Mouse (Mus musculus): Measurements from ENCODE around the gene Cd84.
"Not testable (repeated sequence)": the region's sequence is repeated elsewhere in the genome, so short reads cannot be mapped to it uniquely, and the experiment has no call there.

Cd84 gene

DNA sequence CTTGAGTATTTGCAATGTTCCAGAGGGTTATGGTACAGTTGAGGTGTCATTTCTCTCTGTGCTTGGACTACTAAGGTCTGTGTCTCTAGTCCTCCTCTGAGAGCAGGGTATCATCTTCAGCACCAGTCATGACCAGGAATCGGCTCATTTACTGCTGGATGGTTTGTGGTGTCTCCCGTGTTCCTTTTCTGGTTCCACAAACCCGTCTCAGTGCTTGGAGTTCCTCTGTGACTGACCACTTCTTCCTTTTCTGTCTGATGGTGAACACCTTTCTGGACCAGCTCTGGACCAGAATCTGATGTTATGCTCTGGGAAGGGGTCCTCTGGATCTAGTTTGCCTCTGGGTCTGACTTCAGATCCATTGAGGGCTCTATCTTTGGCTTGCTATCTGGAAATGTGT lies at the start of gene Cd84:
Gene Cd84, plus strand, starts transcription at position 210 of the 400 bp plus-strand sequence.
- DNase-seq = no peak

DNA sequence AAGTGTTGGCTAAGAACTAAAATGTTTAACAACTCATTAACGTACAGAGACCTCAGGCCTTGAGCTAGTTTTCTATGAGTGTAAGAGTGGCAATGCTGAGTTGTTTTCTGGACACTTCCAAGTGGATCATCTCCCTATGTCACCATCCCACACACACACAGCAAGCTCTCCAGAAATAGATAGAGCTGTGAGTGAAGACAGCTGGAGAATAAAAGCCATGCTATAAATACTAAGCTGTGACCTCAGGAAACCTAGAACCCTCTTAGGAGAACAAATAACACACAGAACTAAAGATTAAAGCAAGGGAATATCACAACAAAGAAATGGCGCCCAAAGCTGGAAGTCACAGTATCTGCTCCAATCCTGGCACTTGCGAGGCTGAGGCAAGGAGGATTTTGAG lies 48.0 kb upstream of the Cd84 start:
- no peak for DNase-seq

DNA sequence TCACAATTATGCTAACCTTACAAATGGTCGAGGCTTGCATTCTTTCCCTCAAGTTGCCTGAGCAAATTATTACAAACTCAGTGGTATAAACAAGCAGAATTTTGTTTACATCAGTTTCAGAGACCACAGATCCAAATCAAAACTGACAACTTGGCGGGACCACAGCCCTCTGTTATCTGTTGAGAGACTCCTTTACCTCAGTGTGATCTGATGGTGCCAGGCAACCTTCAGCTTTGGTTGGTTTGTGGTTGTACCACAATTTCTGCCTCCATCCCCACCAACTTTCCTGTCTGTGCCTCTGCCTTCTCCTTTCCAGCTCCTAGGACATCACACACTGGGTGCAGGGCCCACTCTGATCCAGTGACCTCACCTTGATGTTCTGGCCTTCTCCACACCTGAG lies 43.3 kb upstream of the Cd84 start:
- DNase-seq = no peak

DNA sequence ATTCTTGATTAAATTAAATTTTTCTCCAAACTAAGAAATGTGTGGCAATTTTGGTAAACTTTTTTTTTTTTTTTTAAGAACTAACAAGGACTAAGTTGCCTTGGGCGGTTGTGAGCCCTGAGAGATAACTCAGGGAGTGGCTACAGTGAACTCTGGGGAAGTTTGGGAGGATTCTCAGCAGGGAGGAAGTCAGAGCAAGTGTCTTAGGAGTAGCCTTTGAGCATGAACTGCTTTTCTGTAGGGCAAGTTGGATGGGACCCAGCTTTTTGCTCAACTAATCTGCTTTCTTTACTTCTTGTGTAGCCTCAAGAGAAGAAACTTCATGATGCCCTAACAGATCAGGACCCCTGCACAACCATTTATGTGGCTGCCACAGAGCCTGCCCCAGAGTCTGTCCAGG lies 41.7 kb upstream of the Cd84 start:
- no peak for DNase-seq

DNA sequence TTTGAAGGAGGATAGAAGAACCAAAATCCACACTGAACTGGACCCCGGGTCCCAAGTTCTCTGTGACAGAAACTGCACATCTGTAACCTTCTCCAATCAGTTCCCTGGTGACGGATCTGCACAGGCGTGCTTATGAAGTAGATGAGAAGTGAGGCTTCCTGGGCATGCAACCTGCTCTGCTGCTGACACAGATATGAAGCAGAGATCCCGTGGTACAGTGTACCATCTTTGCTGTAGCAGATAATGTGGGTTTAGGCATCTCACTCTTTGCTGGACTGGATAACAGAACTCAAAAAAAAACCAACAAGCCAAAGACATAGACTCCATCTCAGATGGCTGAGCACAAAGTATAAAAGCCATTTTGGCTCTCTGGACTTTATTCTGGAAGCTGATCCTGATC lies 39.8 kb upstream of the Cd84 start:
- no peak for DNase-seq

DNA sequence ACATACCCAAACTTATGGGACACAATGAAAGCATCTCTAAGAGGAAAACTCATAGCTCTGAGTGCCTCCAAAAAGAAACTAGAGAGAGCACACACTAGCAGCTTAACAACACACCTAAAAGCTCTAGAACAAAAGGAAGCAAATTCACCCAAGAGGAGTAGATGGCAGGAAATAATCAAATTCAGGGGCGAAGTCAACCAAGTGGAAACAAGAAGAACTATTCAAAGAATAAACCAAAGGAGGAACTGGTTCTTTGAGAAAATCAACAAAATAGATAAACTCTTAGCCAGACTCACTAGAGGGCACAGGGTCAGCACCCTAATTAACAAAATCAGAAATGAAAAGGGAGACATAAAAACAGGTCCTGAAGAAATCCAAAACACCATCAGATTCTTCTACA lies 28.4 kb upstream of the Cd84 start:
- DNase-seq = not testable (repeated sequence)

DNA sequence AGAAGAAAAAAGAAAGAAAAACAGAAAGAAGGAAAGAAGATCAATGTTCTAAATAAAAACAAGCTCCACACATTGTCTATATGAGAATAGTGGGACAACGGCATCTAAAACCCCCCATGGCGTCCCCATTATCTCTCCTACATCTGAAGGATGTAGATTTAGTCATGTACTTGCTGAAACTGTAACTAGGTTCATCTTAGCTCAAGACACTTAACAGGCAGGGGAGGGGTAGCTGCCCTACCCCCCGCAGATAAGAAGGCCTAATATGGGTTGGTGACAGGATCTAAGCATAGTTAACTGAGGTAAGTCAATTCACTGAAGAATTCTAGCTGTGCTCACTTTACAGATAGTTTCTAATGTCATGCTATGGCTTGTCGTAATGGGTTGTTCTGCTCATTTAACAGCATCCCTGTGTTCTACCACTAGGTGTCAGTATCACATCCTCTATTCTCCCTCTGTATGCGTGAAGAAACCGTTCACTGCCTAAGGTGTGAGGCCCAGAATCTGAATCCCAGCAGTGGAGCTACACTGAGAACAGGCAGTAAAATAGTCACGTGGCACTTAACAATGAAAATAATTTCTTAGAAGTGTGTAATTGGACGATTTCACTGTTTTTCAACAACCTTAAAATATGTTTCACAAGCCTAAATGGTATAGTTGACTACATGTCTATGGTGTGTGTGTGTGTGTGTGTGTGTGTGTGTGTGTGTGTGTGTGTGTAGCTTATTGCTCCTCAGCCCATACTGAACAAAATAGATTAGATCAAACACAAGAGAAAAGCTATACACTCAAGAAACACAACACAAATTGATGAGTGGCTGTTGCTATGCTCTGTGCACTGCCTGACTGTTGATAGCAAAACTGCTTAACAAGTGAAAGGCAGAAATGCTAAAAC lies 23.7 kb upstream of the Cd84 start:
- DNase-seq = peak; percentile 35

DNA sequence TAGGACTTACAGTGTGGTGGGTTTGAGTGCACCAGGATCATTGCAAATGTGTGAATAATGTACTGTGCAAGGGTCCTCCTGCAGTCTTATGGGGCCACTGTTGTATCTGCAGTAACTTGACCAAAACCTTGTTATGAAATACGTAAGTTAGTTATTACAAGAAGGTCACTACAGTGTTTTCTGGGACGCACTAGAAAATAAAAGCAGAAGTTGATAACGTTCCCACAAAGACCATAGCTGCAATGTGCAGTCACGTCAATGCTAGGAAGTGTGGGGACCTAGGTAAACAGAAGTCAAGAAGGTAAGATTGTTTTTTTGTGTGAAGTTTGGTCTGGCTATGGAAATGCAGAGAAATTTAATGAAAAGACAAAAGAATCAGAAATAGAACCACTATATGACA lies 22.5 kb upstream of the Cd84 start:
- DNase-seq = no peak

DNA sequence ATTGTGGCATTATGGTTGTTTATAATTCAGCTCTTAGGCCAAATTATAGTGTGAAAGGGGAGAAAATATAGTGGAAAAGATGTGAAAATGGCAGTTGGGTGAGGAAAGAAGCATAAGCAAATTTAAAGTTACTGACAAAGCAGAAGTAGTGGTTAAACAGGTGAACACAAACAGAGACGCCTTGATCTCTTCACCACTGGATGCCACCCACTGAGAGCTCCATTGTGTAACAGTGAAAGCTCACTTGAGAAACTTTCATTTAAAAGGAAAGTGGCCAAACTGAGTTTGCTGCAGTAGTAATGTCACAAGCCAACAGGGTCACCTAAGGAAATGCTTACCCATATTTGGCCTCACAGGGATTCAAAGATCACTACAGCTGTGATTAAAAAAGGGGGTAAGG lies 18.2 kb upstream of the Cd84 start:
- no peak for DNase-seq

DNA sequence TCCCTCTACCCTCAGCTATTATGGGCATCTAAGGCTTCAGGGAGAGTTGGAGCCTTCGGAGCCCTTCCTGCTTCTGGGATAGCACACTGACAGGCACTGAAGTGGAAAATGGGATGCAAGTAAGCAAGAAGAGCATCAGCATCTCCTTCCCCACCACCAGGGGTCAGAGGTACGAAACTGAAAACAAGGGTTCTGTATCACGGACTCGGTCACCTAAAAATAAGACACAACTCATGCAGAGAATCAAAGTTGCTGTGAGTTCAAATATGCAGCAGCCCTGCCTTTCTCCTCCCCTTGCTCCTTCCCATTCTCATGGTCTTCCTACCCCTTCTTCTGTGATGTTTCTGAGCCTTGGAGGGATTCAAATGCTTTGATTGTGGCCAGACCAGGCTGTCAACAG lies 14.0 kb upstream of the Cd84 start:
- DNase-seq = no peak

DNA sequence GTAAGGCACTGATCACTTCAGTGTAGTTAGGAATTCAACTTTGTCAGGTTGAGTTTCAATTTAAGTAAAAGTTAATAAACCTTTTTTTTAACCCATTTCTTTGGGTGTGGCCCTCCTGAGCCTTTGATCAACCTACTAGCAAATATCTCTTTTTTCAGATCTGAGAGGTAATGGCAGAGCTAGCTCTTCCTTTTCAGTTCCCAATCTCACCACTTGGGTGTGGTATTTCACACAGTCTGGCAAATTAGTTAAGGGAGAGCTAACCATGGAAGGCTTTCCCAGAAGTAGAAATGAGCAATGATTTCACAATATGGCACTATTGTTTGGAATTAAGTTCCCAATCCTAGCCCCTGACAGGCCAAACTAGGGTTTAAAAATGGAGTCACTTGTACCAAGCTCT lies 13.3 kb upstream of the Cd84 start:
- no peak for DNase-seq

DNA sequence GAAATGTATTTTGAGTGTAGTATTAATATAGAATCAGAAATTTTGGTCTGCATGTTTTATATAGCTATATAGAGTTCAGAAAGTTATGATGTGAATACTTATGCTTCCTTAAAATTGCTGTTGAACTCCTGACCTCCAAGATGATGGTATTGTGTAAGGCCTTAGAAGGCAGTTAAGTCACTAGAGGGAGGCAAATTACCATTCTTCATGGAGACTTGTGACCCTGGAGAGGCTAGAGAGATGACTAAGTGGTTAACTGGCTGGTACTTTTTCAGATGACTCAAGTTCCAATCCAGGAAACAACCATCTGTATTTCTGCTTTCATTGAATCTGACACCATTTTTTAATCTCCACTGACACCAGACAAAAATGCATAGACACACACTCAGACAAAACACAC lies 11.8 kb upstream of the Cd84 start:
- DNase-seq = no peak

DNA sequence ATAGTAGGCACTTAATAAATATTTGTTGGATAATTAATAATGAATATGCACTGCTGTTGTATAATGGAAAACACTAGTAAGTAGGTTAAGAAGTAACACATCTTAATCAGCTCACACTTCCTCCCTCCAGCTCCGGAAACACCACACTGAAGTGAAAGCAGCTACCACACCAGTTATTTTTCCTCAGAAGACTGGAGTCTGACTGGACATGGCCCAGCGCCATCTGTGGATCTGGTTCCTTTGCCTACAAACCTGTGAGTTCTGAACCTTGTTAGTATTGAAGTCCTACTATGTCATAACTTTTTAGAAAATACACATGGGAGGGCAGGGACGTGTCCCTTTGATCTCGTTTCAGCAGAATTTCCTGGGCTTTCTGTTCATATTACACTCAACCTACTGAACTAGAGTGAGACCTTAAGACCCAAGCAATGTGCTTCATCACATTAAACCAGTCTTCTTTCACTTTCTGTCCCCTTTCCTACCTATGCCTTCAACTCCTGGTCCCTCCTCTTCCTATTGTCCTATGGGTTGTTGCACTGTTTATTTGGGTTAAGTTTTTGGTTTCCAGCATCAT lies 1.0 kb downstream of the Cd84 start:
- DNase-seq = no peak

DNA sequence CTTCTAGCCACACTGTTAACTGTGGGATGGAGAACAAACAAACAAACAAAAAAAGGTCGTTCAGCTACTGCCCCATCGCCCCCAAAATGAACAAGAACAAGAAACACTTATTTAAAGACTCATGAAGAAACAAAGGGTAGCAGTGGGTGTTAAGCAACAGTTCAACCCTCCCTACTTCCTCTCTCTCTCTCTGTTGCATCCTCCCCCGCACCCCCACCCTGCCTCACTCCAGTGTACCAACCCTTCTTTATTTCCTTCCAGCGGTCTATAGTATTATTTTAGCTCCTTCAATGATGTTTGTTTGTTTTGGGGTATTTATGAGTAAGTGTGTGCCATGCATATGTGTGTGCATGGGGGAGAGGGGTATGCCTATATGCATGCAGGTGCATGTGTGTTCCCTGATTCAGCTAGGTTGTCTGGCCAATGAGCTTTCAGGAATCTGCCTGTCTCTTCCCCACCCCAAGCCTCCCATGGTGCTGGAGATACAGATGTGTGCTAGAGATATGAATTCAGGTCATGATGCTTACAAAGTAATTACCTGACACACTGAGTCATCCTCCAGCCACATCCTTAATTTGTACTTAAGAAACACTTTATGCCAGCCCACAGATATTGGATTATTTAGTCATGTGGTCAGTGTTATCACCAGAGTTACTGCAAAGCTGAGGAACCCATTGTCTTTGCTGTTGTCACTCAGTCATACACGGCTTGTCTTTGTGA lies 5.7 kb downstream of the Cd84 start:
- no peak for DNase-seq

DNA sequence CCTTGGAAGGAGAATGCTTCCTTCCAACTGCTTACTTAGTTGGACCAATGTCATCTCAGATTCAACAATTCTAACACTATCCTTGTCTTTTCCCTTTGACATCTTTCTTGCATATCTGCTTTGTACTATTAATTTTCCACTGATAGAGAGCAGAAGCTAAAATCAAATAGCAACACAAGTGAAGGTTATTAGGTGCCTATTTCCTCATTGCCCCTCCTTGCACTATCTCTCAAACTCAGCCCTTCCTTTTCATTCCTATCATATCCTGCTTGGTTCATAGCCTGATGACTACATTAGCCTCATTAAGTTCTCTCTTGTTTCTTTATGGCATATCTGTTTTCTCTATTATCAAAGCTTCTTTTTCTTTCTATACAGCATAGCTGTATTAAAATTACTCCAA lies 8.7 kb downstream of the Cd84 start:
- DNase-seq = no peak

DNA sequence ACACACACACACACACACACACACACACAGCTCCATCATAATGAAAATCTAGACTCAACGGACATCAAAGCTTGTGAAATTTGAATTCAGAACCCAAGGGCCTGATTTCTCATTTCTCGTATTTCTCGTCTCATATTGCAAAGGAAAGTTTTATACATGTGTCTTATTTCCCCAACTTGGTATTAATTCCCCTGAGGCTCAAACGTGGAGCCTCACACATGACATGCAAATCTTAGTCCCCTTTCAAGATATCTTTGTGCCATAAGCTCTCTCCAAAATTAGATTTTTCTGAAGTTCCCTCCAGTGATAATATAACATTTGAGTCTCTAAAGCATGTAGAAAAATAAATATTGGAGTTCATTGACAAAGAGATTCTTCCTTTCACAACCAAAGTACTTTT lies 9.3 kb downstream of the Cd84 start:
- no peak for DNase-seq

DNA sequence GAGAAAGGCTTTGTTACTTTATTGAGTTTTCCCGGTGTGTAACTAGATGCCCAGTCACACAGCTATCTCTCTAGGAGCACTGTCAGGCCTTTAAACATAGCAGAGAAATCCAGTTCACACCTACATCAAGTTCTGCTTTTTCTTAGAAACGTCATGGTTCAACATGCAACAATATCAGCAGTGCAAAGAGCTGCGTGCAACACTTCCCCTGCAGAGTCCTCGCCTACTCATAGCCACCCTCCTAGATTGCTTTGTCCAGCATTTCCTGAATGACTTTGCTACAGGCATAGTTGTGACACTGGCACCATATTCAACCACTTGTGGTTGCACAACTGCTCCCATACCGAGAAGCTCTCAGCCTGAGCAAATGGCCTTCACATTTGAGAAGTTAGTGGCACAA lies 10.0 kb downstream of the Cd84 start:
- no peak for DNase-seq

DNA sequence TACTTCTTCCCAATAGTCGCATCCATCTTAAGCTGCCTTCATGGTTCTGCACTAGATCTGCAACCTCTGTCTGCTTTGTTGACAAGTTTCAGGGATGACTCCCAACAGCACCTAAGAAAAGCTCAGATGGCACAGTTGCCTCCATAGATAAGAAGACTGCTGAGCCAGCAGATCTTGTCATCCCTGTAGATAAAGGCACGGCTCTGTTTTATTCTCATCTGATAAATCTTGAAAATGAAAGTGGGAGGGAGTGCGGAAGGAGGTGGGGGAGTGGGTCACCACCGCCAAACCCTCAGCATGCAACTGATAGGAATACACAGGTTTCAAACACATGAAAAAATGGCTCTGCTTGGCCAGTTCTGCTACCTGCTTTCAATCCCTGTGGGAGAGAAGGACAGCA lies 26.0 kb downstream of the Cd84 start:
- DNase-seq = no peak

DNA sequence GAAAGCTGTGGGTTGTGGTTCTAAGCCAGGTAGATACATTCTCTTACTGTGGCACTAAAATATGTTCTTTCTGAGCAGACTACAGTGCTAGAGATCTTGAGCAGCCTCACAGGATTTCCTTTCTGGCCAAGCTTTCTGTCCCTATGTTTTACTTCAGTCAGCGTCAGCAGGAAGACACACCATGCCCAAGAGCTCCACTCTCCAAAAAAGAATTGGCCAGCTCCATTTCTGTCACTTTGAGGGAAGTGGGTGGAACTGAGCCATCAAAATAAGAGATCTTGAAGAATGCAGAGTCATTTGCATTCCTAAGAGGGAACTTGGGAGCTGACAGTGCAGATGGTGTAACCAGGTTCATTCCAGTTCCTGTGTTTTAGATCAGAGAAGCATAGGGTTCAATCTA lies 47.5 kb downstream of the Cd84 start:
- DNase-seq = no peak

DNA sequence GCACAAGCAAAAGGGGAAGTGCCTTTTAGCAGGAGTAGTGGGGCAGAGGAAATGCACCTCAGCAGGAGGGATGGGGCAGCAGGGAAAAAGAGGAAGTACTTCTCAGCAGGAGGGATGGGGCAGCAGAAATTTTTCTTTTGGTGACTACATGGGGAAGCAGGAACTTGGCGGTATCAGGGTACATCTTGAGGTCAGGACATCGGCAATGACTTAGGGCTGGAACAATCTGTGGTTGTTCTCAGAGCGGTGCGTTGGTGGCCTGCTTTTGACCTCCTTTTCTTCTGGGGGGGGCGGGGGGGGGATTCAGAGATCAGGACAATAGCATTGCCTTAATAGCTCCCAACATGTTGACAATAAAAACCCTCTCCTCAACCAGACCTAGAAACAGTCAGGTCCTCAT lies 55.9 kb downstream of the Cd84 start, which contains the start of gene Gm10521:
Gene Gm10521, plus strand, starts transcription at position 301 of the 400 bp plus-strand sequence.
- not testable (repeated sequence) for DNase-seq

DNA sequence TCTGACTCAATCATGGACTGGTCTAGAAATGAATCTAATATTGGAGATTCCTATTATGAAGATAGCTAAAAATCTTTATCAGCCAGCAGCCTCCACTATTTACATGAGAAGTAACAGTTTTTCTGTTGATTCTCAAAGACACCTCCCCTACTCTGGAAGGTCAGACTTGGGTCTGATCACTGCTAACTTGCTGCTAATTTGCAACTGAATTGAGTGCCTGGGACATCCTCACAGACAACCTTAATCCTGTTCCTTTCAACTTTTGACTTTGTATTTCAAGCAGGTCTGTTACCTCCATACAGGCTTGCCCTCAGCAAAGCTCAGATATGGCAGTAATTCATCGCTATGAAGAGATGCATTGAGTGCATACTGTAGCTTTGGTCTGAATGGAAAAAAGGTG lies 64.5 kb downstream of the Cd84 start:
- DNase-seq = no peak

DNA sequence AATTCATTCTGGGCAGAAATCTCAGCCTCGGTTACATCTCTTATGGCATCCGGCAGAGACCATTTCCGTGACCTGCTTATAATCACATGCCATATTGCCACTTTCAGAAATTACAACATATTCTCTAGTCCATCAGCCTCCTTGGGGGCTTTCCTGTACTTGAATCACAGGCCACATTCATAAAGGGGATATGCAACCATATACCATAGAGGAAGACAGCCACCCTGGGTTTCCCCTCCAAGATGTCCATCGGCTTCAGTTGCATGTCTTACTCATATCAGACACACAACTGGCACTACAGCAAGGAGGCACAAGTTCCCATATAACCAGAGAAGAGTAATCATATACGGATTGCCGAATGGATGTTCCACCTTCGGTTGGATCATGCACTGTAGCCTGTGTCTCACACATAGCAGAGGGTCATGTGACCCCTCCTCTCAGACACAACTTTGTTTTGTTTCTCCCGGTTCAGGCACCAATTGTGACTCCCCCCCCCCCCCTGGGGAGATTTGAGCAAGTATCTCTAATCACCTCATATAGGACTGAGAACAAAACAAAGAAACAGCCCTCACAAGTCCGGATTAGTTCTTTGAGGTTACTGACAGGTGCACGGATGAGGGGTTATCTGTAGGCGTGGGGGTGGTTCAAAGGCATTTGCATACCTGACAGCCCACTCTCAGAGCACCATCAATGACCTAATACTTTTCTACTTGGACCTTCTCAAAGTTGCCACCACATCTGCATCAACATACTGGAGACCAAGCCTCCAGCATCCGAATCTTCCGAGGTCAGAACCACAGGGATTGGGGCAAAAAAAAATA lies 76.4 kb downstream of the Cd84 start:
- DNase-seq = no peak

All from cerebellum, adult 9-10 months (tissue).